Mouse (Mus musculus): ENCODE results near the gene Rasal1. TPM values are rescaled to one million over a fixed set of nuclear protein-coding genes. Genes with fewer than 3 reads are reported as not detected.

The Rasal1 gene
- total RNA-seq, 2 experiments from 2014 or later = not detected

DNA sequence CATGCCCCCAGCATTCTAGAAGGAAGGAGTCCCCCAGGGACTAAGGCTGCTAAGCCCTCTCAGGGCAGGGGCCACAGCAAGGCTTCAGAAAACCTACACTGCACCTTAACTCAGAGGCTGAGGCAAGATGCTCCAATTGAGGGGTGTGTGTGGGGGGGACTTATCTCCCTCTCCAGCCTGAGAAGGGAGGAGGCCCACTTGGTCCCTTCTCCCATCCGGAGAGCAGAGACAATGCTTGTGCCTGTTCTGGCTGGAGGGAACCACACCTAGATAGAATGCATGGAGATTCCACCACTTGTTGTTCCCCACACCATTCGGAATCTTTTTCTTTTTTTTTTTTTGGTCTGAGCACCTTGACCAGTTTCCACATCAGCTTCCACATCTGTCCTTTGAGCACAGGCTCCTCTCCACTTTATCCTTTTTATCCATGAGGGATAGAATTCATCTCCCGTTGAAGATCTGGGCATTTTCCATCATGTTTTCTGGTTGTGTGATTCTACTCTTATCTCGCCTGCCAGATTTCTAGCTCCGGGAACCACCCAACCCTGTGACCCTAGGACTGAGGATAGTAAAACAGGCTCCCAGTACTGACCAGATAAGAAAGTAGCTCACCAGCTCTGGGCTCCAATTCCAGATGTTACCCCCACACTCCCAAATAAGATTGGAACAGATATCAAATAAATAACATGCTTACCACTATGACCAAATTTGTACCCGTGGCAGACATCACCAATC, 38.3 kb downstream of the Rasal1 start:
- DNase-seq = no peak
- intact Hi-C loops (cut with DNase I) = no loop called here

DNA sequence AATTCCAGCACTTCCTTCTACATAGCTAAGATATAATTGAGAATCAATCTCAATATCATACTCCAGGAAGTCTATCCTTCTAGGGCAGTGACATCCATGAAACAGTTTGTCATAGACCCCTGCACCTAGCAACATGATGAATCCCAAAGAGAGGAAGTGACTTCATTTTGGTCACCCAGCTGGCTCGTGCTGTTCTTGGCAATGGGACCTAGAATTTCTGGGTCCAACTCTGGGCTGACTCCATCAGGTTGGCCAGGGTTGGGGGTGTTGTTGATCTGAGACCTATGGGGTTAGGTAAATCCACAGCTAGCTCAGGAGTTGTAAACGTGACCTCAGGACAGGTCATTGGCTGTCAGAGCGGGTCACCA, 38.9 kb downstream of the Rasal1 start:
- intact Hi-C loops (cut with DNase I) = no loop called here
- DNase-seq = no peak

DNA sequence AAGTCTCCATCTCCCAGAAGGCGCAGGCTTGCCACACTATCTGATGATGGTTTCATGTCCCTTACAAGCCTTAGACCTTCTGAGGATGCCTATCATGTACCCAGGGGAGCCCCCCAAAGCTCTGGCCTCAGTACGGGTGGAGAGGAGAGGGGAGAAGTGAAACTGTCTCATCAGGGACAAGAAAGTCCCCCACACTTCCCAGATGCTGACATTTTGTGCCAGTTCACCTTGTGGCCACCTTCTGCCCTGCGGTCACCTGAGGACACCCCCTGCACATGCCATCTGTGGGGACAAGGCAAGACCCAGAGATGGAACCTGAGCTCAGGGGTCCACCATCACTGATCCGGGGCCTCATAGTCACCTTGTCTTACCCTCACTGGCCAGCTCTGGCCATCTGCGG, 39.3 kb downstream of the Rasal1 start:
- intact Hi-C loops (cut with DNase I) = no loop called here
- DNase-seq = no peak

DNA sequence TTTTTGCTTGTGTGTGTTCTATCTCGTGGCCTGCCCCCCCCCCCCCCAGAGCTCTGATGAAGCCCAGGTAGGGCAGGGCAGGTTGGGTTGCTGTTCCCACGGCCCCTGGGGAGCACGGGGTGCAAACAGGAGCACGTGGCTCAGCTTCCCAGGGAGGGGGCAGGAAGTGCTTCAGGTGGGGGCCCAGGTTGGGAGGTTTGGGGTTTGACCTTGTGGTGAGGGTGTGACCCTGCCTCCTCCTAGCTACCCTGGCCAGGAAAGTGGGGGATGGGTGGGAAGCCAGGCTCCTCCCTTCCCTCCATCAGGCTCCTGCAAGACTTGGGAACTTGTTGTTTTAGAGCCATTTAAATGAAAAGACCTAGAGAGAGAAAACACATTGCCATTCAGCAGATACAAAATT, 39.8 kb downstream of the Rasal1 start:
- intact Hi-C loops (cut with DNase I) = no loop called here
- DNase-seq = no peak

DNA sequence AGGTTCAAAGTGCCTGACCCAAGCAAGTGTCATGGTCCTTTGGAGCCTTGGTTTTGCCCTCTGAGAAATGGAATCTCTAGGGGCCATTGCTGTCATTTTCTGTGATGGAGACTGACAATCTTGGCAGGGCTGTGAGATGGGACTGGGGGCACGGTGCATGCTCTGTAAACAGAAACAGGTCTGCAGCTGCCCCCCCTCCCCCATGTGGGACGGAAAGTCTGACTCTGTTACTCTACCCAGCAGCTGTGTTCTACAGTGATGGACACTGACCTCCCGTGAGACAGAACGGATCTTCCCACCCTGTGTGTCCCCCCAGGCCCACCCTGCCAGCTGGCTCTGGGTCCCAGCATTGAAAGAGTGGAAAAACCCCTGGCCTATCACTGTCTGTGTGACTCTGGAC, 41.8 kb downstream of the Rasal1 start:
- intact Hi-C loops (cut with DNase I) = no loop called here
- no peak for DNase-seq

DNA sequence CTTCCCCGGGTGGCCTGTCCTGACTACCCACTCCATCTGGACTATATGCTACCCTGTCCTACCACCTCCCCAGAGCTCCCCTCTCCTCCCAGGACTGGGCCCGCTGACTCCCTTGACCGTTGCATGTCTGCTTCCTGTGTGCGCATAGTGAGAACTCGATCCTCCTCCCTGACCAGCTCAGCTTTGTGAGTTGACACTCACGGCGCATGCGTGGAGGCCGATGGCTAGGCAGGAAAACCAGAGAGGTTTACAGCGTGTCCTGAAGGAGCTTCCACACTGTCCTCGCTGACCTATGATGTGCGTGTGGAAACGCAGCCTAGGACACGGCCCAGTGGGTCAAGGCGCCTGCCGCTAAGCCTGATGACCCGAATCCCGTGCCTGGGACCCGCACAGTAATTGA, 43.4 kb downstream of the Rasal1 start:
- intact Hi-C loops (cut with DNase I) = no loop called here
- no peak for DNase-seq

DNA sequence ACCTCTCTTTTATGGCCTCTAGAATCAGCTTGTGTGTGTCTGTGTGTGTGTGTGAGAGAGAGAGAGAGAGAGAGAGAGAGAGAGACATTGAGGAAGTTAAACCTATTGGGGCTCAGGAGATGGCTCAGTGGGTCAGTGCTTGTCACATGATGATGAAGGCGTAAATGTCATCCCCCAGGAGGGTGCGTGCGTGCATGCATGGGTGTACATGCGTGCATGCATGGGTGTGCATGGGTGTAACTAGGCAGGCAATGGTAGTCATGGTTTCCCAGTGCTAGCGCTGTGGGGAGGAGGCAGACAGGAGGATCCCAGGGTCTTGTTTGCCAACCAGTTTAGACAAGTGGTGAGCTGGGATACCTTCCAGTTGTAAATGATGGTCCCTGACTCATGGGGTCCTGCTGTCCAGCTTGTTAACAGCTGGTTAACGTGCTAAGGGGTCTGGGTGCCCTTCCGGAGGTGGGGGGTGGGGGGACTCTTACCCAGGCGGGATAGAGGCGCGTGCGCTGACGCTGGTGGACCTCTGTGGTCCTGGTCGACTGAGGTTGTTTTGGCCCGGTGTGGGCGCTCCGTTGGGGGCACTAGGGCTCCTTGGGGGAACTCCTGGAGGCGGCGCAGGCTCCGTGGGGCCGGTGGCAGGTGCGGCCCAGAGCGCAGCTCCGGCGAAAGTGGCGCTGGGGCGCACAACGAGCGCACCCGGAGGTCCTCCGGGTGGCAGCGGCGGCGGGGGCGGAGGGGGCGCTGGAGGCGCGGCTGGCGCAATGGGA, 45.5 kb downstream of the Rasal1 start:
- DNase-seq = no peak
- intact Hi-C loops (cut with DNase I) = no loop called here

DNA sequence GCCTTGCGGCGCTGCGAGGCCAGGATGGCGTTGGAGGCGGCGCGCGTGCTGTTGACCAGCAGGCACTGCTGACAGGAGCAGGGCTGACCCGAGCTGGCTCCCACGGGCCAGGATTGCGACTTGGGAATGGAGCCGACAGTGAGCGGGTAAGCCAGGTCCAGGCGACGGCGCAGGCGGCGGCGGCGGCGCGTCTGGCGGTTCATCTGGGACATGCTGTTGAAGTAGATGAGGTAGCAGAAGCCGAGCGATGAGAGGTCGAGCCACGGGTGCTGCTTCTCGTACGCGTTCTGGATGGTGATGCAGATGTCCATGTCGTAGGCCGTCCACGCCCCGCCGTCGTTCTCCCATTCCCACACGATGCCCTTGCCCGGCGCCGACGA, 46.1 kb downstream of the Rasal1 start:
- no peak for DNase-seq
- intact Hi-C loops (cut with DNase I) = no loop called here

DNA sequence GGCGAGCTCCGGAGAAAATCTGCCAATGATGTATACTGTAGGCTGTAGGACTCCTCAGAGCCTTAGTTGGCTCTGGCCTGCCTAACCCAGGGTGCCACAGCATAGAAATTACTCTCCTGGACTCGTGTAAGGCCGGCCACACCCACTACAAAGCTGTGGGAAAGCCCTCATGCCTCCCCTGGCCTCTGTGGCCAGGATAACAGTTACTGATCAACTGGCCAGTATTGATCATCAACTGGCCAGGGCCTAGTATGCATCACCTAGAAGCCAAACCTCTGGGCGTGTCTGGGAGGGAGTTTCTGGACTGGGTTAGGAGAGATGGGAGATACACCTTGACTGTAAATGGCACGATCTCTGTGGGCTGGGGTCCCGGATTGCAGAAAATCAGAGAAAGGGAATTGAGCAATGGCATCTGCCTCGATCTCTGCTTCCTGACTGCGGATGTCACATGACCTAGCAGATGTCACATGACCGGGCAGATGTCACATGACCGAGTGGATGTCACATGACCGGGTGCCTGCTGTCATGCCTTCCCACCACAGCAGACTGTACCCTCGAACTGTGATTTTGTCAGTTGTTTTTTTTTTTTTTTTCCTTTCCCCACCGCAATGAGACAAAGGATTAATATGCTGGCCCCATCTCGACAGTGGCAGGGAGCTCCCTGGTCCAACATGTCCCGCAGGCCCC, 47.6 kb downstream of the Rasal1 start:
- intact Hi-C loops (cut with DNase I) = no loop called here
- no peak for DNase-seq

DNA sequence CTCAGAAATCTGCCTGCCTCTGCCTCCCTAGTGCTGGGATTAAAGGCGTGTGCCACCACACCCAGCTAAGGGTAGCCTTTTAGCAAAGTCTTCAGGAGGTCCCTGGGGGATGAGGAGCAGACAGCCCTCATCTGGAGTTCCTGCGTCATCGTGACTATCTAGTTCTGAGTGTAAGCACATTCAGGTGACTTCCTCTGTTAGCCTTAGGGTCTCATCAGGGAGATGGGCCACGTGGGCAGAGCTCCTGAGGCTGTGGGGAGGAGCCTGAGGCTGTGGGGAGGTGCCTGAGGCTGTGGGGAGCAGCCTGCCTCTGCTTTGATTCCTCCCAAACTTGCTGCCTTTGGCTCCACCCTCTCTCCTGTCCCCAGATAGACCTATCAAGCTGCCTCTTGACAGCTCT, 48.3 kb downstream of the Rasal1 start:
- no peak for DNase-seq

DNA sequence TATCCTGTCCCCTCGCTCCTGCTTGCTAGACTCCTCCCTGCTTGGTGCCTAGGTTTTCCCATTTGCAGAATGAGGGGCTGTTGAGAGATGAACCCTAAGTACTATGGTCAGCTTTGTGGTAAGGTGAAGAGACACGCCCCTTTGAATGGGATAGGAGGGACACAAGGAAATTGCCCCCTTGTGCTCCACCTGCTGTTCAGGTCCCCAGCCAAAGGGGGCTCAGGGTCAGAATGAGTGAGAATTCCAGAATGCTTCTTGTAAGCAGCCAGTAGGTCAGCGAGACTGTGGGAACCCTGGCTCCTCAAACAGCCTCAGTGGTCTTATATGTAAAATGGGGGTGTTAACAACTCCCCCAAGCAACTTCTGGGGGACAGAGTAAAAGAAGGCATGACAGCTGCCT, 49.6 kb downstream of the Rasal1 start:
- DNase-seq = no peak
- intact Hi-C loops (cut with DNase I) = no loop called here

More for the DNA sequence above, 48.3 kb downstream of the Rasal1 start:
- intact Hi-C loops (cut with DNase I) = no loop called here

DNA sequence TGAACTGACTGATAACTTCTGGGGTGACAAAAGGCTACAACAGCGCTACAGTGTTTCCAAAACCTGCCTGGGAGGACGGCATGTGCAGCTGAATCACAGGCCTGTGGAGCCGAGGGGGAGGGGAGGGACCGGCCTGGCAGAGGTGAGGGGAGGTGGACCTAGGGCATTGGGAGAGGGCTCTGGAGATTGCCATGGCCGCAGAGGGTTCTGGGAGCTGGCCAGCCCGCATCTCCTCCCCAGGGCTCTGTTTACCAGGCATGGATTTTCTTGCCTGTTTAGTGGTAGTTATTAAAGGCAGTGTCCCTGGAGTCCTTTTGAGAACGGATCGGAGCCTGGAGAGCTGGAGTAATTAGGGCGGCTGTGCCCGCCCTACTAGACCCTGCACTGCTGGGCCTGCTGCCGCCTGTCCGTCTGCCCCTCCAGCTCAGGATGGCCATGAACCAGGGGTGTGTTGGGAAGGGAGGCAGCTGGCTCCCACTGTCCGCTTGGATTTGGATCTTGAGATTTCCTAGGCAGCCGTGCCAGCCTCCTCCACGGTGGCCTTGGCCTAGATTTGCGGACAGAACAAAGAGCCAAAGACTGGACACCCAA, 50.3 kb downstream of the Rasal1 start:
- DNase-seq = no peak
- intact Hi-C loops (cut with DNase I) = no loop called here

DNA sequence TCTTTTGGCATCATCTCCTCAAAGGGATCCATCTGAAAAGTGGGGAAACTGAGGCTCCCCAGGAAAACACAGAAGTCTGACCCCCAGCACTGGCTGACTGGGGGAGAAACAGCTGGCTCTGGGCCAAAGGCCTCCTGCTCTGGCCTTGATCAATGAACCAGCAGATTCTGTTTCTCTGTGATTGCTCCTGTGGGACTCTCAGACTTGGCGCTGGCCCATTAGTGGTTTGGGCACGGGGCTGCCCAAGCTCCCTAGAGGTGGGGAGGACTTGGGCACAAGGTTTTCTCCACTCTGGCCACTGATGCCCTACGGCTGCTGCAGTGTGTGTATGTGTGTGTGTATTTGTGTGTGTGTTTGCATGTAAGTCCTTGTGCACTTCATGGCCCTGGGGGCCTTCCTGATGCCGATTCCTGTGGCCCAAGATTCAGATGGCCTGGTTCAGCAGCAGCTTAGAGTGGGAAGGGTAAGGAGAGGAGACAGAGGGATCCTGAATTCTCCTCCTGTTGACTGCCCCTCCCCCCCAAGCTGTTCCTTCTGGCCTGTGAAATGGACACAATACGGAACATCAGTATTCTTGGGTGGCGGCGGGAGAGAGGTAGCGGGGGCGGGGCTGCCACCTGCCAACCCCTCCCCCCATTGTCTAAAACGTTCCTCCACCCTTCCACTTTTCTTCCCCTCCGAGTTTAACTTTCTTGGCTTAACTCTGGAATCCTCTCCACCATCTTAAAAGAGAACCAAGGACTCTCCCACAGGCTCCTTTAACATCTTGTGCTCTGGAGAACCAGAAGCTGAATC, 52.6 kb downstream of the Rasal1 start:
- DNase-seq = no peak
- intact Hi-C loops (cut with DNase I) = no loop called here

DNA sequence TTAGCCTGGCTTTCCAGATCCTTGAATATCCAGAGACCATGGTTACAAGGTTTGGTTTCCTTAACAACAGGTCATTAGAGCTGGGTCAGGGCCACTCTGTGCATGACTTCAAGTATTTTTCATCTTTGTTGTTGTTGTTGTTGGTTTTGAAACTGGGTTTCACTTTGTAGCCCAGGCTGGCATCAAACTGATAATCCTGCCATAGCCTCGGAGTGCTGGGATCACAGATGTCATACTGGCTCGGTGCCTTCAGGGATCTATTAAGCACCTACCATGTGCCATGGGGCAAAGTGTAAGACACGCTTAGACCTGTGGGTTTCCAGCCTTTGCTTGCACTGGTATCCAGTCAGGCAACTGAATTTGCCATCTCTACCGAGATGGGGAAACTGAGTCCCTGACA, 53.8 kb downstream of the Rasal1 start:
- DNase-seq = no peak
- intact Hi-C loops (cut with DNase I) = no loop called here

DNA sequence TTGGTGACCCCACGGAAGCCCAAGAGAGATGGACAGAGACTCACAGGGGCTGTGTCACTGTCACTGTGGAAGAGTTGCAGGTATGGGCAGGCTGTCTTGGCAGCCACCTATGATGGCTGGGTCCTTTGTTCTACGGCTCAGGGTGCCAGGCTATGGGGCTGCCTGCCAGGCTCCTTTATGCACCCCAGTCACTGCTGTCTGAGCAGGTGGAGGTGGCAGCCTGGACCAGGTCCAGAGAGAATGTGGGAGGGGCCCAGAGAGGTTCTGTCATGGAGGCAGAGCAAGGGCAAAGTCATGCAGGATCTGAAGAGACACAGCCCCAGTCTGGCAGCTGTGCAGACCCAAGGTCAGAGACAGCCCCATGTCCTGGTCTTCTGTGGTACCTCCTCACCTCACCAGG, 54.4 kb downstream of the Rasal1 start:
- no peak for DNase-seq
- intact Hi-C loops (cut with DNase I) = no loop called here

DNA sequence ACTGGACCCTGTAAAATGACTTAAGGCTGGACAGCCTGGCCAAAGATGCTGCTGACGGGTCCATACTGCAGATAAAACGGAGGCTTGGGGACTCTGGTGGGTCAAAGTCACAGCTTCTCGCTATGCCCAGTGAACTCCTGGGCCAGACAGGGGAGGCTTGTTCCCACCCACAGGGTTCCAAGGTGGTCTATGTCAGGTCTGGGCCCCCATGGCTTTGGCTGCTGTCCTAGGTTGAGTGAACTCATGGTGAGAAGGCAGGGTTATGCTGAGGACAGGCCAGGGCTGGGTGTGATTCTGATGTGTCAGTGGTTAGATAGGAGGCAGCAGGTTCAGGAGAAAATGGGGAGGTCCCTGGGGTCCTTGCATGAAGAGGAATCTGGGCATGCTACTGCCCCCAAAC, 55.0 kb downstream of the Rasal1 start:
- intact Hi-C loops (cut with DNase I) = no loop called here
- DNase-seq = no peak

DNA sequence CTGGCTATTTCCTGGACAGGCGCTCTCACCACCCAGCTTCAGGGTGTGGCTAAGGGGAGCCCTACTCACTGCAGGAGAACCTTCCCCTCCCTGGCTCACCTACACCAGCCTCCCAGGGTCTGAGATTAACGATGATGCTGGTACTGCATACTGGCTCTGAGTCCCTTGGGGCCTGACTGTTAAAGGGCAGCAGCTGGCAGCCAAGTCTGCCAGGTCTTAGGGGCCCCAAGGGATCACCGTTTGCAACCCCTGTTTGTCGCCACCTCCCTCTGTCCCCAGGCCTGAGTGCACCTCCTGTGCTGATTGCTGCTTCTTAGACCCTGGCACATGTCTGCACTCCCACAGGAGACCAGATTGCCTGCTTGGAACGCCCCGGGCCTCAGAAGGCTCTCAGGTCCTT, 55.8 kb downstream of the Rasal1 start:
- DNase-seq = no peak
- intact Hi-C loops (cut with DNase I) = no loop called here

DNA sequence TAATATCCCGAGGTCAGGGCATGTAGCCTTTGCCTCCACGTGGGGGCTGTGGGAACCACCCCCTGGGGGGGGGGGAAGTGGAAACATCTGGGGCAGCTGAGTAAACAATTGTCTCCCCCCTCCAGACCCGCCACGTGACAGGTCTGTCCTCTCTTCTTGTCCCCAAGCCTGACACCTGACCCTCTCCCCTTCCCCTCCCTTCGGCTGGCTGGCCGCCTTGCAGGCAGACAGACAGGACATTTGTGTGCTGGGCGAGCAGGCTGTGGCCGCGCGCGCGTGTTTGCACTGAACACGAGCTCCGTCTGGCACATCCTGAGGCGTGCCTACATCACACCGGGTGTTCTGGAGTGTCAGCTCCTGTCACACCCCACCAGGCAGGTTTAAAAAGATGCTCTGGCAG, 57.9 kb downstream of the Rasal1 start:
- intact Hi-C loops (cut with DNase I) = no loop called here
- no peak for DNase-seq

DNA sequence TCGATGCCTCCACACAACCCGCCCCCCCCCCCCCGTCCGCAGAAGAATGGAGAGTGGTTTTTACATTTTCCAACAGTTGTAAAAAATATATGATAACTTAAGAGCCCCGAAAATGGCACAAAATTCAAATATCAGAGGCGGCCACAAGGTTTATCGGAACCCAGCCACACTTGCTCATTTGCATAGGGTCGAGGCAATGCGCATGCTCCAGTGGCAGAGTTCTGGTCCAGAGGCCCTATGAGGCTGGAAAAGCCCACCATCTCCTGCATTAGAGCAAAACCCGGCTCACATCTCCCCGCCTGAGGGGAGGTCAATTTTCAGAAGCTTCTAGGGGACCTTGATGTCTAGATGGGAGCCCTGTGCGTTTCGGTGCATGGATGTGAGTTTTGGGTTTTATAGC, 58.4 kb downstream of the Rasal1 start:
- DNase-seq = no peak
- intact Hi-C loops (cut with DNase I) = no loop called here

DNA sequence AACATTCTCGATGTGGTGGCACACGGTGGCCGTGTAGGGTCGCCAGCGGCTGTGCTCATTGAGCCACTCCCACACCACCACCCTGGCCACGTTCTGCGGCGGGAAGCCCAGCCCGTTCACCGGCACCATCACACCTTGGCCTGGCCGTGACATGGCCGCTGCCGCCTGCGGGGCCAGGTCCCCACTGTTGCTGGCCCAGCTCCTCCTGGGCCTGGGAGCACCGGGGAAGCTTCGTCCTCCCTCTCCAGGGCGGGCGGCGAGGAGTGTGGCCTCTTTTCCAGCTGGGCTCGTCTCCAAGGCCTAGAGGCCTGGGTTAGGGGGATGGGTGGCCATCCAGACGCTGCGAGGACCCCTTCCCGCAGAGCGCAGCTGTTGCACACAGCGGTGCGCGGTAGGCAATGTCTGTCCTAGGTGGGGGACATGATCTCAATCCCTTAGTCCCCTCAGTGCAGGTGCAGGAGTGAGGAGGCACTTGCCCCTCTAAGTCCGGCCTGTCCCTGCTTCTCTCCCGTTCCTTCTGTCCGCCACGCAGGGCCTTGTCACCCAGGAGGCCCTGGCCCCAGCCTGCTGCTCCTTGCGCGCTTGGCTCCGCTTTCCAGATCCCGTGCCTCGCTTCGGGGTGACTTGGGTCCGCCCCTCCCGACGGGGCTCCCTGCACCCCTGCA, 61.7 kb downstream of the Rasal1 start:
- intact Hi-C loops (cut with DNase I) = no loop called here
- DNase-seq = no peak

All from heart, postnatal 36 days (tissue).